Mouse (Mus musculus) thymus, adult 18-20 months (tissue): ENCODE data around the gene Gm14408.
"Not testable (repeated sequence)": the region's sequence is repeated elsewhere in the genome, so short reads cannot be mapped to it uniquely, and the experiment has no call there.

Source experiments
- DNase-seq, 2 experiments: peaks; one replicate each; pipeline ENCODE4 v3.0.0; 2022; ENCODE audit warnings: mixed read lengths in 2 of 2

The Gm14408 gene

DNA sequence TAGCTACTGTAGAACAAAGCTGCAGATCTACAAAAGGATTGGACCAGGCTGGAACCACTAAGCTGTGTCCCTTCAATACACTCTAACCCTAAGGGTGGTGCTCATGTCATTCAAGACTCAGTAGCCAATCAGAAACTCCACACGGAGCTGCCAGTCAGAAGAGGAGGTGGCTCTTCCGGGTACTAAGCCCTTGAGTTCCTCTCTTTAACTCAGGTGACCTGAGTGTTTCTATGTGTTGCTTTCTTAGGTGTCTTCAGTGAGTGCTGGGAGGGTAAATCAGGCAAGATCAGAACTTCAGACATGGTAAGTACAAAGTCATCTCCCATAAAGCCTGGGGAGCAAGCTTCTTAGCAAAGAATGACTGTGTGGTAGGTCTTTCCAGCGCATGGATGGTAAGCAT lies at the start of gene Gm14408:
Gene Gm14408, plus strand, starts transcription at position 301 of the 400 bp plus-strand sequence.
- not testable (repeated sequence) for DNase-seq

DNA sequence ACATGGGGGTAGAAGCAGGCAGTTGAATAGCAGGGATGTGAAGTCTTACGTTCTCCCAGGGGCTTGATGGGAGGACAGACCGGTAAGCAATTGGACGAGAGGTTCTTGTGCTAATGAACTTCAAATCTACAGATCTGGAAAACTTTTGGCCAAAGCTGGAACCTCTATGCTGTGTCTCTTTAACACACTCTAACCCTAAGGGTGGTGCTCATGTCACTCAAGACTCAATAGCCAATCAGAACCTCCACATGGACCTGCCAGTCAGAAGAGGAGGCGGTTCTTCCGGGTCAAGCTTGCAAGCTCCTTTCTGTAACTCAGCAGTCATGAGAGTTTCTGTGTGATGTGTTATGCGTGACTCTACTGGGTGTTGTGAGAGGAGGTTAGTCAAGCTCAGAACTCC lies 32.6 kb upstream of the Gm14408 start, which contains the start of gene Gm14295:
Gene Gm14295, plus strand, starts transcription at position 301 of the 400 bp plus-strand sequence.
- DNase-seq: not testable (repeated sequence)

DNA sequence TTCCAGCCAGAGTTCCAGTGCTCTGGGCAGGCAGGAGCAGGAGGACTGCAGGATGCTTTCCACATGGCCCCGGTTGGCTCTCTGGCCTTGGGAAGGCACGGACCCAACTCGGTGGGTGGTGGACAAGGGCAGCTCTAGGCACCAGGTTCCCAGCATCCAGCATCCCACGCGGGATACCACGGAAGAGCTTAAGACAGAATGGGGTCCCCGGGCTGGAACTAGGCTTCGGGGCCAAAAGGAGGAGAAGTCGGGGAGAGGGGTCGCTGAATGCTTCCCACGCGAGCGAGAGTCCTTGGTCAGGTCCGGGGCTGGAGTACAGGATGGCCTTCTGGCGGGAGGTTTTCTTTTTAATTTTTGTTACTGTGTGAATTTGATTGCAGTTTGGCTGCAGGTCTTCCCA lies 32.2 kb upstream of the Gm14408 start:
- DNase-seq: not testable (repeated sequence)
